Mouse (Mus musculus) ZHBTc4 (cell line): ENCODE data around the gene Fkbp15.

ENCODE experiments used
- DNase-seq: peaks from one replicate; pipeline ENCODE4 v3.0.0-alpha.2; 2011; ENCODE audit warnings: low read depth, low spot score

Fkbp15 gene

DNA sequence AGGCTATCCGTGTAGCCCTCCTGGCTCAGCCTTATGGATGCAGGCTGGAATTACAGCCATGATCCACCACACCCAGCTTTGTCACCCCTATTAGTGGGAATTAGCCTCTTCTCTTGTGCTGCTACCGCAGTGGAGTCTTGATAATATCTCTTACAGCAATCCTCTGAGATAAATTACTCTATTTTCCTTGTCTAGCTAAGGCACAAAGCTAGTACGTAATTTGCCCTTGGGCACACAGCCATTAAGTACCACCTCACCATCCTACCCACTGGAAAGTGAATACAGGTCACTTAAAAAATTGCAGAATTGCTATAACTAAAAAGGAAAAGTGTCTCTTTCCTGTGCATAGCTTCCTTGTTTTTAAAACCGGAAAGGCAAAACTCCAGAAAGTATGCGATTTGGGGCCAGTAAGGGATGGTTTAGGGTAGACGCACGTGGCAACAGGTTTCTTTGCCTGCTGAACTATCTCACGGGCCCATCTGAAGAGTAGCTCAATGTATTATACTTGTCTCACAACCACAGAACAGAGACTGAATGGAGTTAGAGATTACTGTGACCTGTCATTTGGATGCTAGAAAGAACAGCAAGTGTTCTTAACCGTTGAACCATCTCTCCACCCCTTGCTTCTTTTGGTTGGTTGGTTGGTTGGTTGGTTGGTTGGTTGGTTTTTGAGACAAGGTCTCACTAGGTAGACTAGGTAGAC is 12.6 kb upstream of the Fkbp15 start:
- no peak for DNase-seq

DNA sequence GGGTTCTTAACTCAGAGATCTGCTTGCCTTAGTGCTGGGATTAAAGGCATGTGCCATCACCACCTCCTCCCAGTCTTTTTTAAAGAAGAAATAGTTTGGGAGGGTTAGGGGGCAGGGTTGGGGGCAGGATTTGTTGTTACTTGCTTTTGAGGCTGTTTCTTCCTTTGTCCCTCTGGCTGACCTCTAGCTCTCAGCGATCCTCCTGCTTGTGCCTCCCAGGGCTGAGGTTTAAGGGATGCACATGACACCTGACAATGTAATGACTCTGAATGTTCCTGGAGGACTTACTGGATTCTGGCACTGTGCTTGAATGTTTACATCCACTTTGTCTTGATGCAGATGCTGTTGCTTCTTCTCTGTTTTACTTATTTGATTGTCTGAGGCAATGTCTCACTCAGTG is 12.1 kb upstream of the Fkbp15 start:
- no peak for DNase-seq

DNA sequence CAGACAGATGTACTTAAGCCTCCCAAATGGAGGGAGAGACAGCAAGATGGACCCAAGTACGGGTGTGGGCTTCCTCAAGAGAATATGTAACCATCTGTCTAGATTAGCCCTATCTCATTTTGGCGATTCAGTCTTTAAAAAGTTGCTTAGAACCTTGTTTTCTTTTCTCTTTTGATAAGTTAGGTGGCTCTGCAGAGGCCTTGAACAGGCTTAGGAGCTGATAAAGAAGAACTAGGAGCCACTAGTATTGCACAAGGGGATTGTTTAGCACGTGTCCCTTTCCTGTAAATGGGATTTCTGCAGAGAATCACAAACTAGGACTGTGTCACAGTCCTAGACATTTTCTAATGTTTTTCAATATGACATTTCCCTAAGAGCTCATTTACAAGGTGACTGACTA is 8.7 kb upstream of the Fkbp15 start:
- no peak for DNase-seq

DNA sequence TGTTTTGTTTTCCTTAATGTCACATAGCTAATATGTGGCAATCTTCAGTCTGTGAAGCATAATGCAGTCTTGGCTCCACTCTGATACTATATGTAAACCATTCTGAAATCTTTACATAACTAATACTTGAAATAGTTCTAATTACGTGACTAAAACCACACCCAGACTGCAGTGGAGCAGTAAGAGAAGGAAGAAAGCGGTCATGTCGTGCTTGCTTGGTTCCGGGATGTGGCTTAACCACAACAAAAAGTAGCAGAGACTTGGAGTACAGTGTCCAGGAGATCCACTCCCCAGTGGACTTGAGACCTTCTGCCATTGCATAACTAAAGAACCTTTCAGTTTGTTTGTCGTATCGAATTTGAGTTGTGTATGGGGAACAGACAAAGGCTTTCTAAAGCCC is 7.2 kb upstream of the Fkbp15 start:
- DNase-seq = no peak

DNA sequence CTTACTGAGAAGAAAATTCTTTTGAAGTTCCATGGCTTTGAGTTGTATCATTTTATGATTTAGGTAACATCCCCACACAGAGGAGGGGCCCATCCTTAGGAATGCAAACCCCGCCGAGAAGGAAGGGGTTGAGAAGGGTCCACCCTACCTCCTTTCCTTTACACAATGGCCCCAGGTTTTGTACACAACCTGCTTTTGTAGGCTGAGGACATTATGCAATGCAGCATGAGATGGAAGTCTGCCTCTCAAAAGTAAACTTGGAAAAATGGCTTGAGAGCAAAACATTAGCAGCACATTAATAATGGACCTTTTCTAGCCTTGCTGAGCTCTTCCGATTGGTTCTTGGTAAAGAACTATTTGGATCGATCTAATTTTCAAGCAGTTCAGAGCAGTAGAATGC is 5.9 kb upstream of the Fkbp15 start:
- no peak for DNase-seq

DNA sequence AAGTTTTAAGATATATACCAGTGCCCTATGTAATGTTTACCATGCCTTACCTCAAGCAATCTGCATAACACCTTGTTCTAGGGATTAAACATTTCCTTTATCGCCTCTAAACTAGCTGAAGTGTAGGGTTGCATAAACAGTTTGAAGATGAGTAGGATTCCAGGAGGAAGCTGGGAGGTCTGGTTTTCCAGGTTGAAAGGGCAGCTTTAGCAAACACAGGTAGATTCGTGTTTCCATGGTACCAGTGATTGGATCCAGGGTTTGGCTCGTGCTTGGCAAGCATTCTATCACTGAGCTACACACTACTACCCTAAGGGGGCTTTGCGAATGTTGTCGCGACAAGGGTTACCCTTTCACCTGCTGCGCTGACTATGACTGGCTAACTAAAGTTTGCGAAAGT is 4.0 kb upstream of the Fkbp15 start:
- DNase-seq = no peak

DNA sequence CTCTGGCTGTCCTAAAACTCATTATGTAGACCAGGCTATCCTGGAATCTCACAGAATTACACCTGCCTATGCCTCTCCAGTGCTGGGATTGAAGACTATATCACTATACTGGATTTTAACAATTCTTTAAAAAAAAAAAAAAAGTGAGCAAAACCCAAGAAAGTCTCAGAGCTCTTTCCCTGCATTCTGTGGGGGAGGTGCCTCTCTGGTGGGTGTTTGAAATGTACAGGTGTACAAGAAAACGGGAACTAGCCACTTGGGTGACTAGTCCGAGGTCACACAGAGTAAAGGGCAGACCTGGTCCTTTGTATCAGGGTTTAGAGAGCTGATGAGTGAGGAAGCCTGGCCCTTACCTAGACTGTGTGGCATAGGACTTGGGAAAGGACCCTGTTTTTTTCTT is 2.1 kb upstream of the Fkbp15 start:
- DNase-seq = no peak

DNA sequence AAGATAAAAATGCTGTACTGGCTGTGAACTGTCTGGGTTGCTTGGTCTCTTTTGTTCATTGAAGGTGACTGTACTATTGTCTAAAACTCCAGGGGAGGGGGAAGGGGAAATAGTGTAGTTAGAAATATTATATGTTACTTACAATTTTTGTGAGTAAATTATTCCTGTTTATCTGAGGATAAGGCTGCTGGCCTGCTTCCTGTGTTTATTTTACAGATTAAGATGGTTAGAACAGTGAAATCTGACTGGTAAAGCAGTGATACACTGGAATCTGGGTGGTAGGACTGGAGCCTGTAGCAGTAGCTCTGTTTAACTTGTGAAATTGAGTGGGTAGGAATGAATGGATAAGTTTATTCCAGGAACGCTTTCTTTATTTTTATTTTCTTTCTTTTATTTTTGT is 1.6 kb upstream of the Fkbp15 start:
- no peak for DNase-seq

DNA sequence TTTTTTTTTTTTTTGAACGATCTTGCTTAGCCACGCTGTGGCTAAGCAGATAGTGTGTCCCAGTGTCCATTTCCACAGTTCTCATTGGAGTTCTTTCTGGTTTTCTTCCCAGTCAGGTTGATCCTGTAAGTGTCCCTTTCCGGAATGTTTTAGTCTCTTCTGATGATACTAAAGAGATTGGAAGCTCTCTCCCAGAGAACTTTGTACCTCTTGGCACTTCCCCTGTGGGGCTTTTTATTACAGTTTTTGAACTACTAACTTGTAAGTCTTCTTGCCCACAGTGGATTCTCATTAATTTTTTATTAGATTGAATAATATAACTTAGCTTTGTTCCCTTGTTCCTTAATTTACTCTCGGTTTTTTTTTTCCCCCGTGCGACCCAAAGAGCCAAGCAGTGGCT is 1.2 kb upstream of the Fkbp15 start:
- no peak for DNase-seq

DNA sequence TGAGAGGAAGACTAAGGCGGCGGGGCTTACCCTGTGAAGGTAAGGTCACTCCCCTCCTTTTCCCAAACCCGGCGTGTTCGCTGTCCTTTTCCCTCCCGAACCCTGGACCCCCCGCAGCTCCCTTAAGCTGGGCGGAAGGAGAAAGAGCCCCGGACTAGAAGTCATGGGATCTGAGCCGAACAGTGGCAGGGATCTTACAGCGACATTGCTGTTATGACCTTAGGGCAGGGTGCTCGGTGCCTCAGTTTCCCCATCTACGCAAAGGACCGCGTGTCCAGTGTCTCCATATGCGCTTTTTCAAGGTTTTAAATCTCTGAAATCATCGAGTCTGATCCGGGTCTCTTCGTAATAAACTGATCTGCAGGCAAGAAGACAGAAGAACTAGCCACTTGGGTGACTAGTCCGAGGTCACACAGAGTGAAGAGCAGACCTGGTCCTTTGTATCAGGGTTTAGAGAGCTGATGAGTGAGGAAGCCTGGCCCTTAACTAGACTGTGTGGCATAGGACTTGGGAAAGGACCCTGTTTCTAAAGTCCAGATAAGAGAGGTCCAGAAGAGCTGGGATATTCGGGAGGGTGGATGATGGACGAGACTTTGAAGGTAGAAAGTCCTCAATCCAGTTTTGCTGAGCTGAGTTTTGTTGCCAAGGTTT is 582 bp upstream of the Fkbp15 start:
- no peak for DNase-seq

DNA sequence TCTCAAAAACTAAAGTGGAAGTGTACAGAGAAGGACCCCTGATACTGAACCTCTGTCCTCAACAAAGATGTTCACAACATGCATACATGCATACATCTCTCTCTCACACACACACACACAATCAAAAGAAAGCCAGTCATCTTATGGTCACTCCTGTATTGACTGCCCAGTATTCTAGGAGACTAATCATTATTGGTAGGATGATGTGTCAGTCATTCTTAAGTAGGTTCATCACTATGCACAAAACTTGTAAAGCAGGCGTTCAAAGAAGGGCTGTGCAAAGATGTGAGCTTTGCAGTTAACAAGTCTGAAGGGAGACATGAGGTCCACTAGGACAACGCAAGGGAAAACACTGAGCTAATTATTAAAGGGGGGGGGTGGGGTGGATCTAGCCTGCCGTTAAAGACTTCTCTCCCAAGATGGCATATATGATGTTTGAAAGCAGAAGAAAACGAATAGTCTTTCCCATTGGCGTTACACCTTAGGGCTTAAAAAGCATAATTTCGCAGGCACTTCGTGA is 1.0 kb downstream of the Fkbp15 start:
- no peak for DNase-seq

DNA sequence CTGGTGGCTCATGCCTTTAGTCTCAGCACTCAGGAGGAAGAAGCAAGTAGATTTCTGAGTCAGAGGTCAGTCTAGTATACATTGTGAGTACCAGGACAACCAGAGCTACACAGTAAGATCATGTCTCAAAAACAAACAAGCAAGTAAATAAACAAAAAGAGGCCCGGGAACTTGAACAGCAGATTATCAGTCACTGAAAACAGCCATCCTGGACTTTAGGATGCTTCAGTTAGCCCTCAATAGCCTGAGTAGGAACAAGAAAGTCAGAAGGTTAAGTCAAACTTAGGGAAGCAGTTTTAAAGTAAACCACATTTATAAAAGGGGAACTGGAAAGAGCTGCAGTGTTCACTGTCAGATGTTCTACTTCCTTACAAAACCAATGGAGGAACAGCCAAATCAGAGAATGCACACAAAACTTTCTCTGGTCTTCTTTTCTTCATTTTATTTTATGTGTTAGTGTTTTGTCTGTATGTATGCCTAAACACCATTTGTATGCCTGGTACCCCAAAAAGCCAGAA is 2.7 kb downstream of the Fkbp15 start:
- no peak for DNase-seq

DNA sequence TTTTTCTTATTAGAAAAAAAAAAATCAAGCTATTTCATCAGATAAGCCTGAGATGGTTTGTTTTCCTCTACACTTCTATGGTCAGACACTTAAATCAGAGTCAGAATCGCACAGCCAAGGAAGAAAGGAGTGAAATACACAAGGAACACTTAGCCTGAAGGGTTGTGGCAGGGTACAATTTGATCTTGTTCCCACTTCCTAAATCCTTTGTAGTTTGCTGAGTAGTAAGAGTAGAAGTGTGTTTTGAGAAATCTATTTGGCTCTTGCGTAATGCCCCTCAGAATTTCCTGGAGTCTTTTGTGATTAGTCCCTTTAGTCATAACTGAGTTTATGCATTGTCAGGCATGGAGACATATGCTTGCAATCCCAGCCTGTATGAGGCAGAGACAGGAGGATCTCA is 11.0 kb downstream of the Fkbp15 start:
- no peak for DNase-seq

DNA sequence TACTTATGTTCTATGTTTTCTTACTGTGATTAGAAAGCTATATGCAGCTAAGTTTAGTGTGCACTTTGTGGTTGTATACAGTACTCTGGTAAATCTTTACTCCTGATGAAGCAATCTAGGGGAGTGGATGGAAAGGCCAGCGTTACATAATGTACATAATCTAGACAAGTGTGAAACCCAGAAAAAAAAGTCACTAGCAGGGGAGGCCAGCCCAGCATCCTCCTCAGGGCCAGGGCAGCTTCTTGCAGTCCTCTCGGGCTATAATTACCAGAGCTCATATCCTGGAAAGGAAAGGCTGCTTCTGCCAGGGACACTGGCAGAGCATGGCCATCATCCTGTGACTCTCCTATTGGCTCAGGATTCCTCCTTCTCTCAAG is 12.0 kb downstream of the Fkbp15 start:
- no peak for DNase-seq

DNA sequence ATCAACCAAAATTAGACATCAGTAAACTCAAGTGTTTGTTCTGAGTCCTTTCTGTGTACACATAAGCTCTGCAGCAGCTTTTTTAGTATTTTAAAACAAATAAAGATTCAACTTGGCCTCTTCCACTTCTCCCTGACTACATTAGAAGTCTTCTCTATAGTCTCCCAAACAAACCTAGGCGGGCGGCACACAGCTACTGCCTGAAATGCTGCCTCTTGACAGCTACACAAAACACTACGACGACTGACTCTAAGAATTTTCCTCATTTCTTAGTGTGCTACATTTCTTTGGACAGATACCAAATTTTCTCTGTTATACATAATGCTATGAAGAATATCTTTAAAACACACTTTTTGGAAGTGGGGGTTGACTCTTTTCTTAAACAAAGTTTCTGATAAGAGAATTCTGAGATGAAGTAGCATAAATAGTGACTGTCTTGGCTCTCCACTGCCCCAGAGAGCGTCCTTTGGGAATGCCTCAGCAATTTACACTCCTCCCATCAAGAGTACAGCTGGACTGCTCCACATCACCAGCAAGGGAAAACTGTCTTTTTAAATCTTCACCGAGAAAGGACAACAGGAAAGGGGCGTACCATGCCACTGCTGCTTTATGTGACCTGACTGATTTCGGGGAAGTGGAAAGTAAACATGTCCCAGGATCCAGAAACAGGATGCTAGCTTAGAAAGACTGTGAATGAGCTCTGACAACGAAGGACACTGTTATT is 12.6 kb downstream of the Fkbp15 start:
- no peak for DNase-seq

DNA sequence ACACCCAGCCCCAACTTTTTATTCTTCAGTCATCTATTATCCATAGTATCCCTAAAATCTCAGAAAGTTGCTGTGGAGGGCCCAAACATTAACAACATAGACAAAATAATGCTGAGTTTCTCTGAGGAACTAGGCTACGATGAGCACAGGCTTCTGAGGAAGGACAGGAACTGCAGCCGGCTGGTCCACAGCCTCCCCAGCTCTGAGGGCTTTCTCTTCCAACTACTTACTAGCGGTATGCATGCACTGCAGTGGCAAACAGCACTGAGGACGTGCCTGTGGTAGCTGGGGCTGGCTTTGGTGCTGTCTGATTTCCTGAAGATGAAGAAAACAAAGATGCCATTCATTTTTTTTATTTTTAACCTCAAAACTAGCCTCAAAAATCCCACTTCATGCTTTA is 14.5 kb downstream of the Fkbp15 start:
- DNase-seq = no peak

DNA sequence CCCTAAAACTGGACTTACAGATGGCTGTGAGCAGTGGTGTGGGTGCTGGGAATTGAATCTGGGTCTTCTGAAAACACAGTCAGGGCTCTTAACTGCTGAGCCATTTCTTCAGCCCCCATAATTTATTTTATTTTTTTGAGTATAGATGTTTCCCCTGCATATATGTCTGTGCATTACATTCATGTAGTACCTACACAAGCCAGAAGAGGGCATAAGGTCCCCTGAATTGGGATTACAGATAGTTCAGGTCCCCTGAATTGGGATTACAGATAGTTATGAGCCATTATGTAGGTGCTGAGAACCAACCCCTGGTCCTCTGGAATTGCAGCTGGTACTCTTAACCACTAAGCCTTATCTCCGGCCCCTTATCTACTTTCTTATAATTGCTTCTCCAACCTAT is 16.3 kb downstream of the Fkbp15 start:
- DNase-seq = peak; percentile 43

DNA sequence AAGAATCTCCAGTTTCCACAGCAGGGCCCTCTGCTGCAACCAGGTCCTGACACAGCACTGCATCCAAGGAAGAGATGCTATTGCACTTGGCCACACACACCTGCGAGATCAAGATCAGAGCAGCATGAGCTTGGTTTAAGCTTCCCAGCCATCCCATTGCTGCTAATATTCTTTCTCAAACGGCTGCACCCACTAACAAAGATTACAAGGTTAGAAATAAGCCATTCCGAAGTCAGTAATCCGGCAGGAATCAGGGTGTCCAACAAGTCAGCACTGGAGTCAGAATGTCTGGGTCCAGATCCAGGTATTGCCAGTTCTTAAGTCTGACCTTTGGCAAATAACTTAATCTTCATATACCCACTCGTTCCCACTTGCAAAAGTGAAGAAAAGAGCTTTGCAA is 21.8 kb downstream of the Fkbp15 start:
- no peak for DNase-seq

DNA sequence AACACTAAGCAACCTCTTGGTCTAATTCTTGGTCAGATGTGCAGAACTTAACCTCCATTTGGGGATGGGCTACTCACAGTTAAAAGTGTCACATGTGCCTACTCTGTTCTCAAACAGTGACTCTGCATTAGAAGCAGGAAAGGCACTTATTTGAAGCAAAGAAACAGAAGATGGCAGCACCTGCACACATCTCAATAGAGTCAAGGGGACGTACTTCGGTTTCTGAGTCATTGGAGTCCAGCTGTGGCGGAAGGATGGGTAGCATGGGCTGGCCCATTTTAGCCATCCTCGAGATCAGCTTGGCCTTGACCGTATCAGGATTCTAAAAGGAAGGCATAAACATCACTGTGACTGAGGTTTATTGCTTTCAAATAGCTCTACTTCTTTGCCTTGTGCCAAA is 28.4 kb downstream of the Fkbp15 start:
- DNase-seq = peak; percentile 22

DNA sequence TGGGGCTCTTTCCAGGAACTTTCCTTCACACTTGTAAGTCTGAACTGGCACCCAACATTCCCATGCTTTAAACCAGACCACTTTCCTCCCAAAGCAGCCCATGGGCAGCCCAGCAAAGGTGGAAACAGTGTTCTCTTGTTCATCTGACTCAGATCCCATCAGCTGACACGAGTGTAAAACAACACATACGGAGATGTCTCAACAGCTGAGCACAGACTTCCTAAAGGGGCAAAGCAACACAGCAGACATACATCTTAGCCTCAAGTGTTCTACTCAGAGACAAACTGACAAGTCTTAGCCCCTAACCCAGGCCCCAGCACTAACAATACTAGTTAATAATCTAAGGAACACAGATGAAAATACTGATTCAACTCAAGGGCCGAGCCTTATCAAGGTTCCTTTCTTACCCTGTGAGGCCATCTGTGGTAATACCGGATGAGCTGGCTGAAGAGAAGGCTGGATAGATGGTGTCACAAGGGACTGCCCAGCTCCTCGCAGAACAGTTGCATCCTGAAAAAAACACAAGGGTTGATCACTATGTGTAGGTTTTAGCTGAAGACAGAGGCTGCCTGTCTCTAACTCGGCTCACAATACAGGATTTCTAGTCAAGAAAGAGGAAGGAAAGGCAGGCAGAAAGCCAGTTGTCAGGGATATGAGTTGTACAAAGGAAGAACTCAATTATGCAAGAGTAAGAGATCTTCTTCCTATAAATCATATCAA is 31.2 kb downstream of the Fkbp15 start:
- no peak for DNase-seq

DNA sequence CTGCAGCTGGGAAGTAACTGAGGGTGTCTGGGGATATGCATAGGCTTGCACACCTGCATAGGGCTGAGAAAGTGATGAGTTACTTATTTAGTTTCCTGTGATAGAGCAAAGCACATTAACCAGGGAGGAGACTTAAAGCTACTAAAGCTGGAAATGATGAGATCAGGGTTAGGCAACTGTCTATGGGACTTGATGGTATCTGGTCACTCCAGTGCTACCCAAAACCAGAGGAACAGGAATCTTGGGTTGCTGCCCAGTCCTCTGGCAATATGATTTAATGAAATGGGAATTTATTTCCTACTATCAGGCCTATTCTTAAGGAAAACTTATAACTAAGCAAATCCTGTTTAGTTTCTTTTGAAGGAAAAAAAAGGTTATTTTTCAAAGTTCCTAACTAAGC is 34.2 kb downstream of the Fkbp15 start:
- no peak for DNase-seq

DNA sequence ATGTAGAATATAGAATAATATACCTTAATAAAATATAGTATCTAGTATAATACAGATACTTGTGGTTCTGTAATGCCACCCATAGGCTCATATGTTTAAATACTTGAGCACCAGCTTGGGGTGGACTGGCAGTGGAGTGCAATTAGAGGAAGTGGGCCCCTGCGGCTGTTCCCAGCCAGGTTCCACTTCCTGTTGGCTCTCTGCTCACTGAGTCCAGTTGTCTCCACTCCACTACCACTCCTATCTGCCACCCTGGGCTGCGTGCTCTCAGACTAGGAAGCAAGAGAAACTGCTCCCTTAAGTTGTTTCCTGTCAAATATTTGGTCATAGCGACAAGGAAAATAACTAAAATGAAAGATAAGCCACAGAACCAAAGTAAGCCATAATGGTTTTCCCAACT is 37.7 kb downstream of the Fkbp15 start:
- no peak for DNase-seq
